Mouse (Mus musculus): Measurements from ENCODE around the gene Dis3l2.

Dis3l2 gene

DNA sequence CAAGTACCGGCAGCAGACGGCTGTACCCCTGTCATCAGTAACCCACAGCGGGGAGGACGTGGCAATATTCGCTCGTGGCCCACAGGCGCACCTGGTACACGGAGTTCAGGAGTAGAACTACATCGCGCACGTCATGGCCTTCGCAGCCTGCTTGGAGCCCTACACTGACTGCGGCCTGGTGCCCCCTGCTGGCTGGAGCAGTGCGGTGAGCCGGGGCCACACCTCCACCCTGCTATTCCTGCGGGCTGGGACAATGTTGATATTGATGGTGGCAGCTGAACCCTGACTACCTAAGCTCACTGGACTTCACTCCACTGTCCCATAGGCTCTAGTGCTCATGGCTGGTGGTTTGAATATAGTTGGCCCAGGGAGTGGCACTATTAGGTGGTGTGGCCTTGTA lies 367.1 kb downstream of the Dis3l2 start:
- no peak for DNase-seq (ENCODE audit: low spot score in 2 of 2)

DNA sequence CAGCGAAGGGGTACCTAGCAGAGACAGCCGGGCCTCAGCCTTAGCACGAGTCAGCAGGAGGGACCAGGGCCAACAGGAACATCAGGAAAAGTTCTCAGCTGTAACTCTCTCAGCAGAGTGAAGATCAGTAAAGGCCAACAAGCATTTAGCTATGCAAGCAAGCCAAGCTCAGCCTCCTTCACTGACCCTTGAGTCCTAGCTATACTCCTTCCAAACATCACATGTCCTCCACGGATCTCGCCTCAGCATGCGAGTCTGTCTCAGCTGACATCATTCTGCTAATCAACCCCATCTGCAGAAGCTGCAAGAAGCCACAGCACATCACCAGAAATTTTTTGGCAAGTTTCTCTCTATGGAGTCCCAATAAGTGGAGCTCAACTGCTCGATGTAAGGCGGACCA lies 370.2 kb downstream of the Dis3l2 start:
- no peak for DNase-seq (ENCODE audit: low spot score in 2 of 2)

GRCm38 (mm10) chr1:87086196-87086595 lies 382.6 kb downstream of the Dis3l2 start:
- DNase-seq (ENCODE audit: low spot score in 2 of 2), result no peak

- DNase-seq (ENCODE audit: low spot score in 2 of 2), result no peak
Observed at GRCm38 (mm10) chr1:87086964-87087363, 383.4 kb downstream of the Dis3l2 start.

DNA sequence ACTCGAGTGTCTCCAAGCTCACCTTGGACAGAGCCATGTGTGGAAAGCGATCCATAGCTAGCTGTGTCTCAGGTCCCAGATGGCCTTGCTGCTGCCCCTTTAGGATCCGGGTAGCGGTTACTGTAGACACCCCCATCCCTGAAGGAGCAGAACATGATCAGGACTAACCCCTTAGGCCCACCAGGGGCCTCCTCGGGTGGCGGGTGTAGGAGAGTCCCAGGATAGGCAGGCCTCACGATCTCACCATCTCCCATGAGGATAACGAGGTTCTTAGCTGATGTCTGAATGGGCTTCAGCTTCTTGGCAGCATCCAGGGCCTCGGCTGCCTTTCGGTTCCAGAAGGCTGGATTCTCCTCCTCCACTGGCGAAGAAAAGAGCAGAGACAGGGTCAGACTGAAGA lies 385.6 kb downstream of the Dis3l2 start:
- DNase-seq (ENCODE audit: low spot score in 2 of 2), result no peak

DNA sequence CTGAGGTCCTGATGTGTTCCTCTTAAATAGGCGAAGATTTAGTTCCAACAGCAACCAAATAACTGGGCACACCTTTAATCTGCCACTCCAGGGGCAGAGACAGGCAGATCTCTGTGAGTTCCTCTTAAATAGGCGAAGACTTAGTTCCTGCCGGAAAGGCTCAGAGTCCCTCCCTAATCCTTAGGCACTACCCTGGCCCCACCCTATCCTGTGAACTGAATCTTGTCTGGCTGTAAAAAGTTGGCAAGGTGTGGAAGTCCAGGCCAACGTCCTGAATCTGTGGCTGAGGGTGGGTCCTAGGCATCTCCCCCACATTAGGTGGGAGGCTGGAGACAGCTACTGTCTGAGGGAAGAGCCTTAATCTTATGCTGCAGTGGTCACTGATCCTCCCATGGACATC lies 386.2 kb downstream of the Dis3l2 start, which contains the start of gene Alppl2:
Gene Alppl2 (minus strand): TSS at position 101 of the 400 bp plus-strand sequence.
- DNase-seq (ENCODE audit: low spot score in 2 of 2), result no peak

DNA sequence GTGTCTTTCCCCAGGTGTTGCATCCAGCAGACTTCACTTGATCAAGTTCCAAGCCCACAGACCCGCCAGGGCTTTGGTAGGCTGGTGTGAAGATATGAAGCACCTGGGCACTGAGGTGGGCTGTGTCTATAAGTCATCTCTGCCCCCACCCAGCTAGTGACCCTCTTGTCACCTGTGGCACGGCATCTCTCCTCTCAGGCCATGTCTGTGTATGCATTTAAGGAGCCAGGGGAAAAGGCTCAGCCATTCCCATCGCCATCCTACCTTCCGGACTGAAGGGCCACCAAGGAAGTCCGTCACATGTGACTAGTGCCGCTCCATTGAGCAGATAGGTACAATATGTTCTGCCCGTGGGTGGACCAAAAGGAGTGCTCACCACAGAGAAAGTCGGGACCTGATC lies 392.0 kb downstream of the Dis3l2 start:
- no peak for DNase-seq (ENCODE audit: low spot score in 2 of 2)

DNA sequence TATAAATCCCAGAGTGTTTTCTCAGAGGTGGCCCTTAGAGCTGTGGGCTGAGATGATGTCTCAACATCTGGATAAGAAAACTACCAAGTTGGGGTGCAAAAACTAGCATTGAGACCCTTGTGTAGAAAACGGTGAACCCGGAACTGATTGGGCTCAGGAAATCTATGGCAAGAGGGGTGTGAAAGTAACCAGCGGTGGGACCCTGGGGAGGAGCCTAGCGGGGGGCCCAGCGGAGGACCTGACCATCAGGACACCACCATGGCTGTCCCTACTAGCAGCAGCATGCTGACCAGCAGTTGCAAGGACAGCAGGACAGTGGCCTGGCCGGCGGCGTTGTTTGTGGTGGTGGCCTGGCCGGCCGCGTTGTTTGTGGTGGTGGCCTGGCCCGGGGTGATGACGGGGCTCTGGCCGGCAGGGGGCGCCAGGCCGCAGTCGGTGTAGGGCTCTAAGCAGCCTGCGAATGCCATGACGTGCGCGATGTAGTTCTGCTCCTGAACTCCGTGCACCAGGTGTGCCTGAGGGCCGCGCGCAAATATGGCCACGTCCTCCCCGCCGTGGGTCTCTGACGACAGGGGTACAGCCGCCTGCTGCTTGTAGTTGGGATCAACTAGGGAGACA lies 394.9 kb downstream of the Dis3l2 start:
- DNase-seq (ENCODE audit: low spot score in 2 of 2), result peak; percentile 35 to 72

All from cerebellum, postnatal 4 days (tissue).